Mouse (Mus musculus): ENCODE data around the gene Cdip1.
"Not testable (repeated sequence)": the region's sequence is repeated elsewhere in the genome, so short reads cannot be mapped to it uniquely, and the experiment has no call there.

Cdip1 gene

GRCm38 (mm10) chr16:4789810-4790559 lies at the start of gene Cdip1:
Gene Cdip1 (minus strand): TSS chr16:4790292.
- ATAC-seq (ENCODE audit: insufficient number of reproducible peaks, low FRiP score, low TSS enrichment): peak; percentile 96

- no peak for ATAC-seq (ENCODE audit: insufficient number of reproducible peaks, low FRiP score, low TSS enrichment)
Observed at GRCm38 (mm10) chr16:4839552-4839951, 49.5 kb upstream of the Cdip1 start.

GRCm38 (mm10) chr16:4837631-4838030 lies 47.5 kb upstream of the Cdip1 start:
- ATAC-seq (ENCODE audit: insufficient number of reproducible peaks, low FRiP score, low TSS enrichment): no peak

- no peak for ATAC-seq (ENCODE audit: insufficient number of reproducible peaks, low FRiP score, low TSS enrichment)
Observed at GRCm38 (mm10) chr16:4835191-4835590, 45.1 kb upstream of the Cdip1 start, which contains the start of gene 4930562C15Rik. Gene 4930562C15Rik (plus strand): TSS chr16:4835416.

- no peak for ATAC-seq (ENCODE audit: insufficient number of reproducible peaks, low FRiP score, low TSS enrichment)
Observed at GRCm38 (mm10) chr16:4833858-4834257, 43.8 kb upstream of the Cdip1 start.

- no peak for ATAC-seq (ENCODE audit: insufficient number of reproducible peaks, low FRiP score, low TSS enrichment)
Observed at GRCm38 (mm10) chr16:4831650-4832419, 41.7 kb upstream of the Cdip1 start.

- ATAC-seq (ENCODE audit: insufficient number of reproducible peaks, low FRiP score, low TSS enrichment): no peak
Observed at GRCm38 (mm10) chr16:4829271-4829900, 39.3 kb upstream of the Cdip1 start.

GRCm38 (mm10) chr16:4827639-4828038 lies 37.5 kb upstream of the Cdip1 start:
- no peak for ATAC-seq (ENCODE audit: insufficient number of reproducible peaks, low FRiP score, low TSS enrichment)

- not testable (repeated sequence) for ATAC-seq (ENCODE audit: insufficient number of reproducible peaks, low FRiP score, low TSS enrichment)
Observed at GRCm38 (mm10) chr16:4824466-4824865, 34.4 kb upstream of the Cdip1 start.

- ATAC-seq (ENCODE audit: insufficient number of reproducible peaks, low FRiP score, low TSS enrichment): no peak
Observed at GRCm38 (mm10) chr16:4818349-4818748, 28.3 kb upstream of the Cdip1 start.

GRCm38 (mm10) chr16:4796631-4797030 lies 6.5 kb upstream of the Cdip1 start:
- no peak for ATAC-seq (ENCODE audit: insufficient number of reproducible peaks, low FRiP score, low TSS enrichment)

GRCm38 (mm10) chr16:4791332-4791731 lies 1.2 kb upstream of the Cdip1 start:
- ATAC-seq (ENCODE audit: insufficient number of reproducible peaks, low FRiP score, low TSS enrichment): no peak

- peak; percentile 16; the same call in 1 of the 2 replicates for ATAC-seq (ENCODE audit: insufficient number of reproducible peaks, low FRiP score, low TSS enrichment)
Observed at GRCm38 (mm10) chr16:4789311-4789768, 752 bp downstream of the Cdip1 start.

- no peak for ATAC-seq (ENCODE audit: insufficient number of reproducible peaks, low FRiP score, low TSS enrichment)
Observed at GRCm38 (mm10) chr16:4788176-4788575, 1.9 kb downstream of the Cdip1 start.

- no peak for ATAC-seq (ENCODE audit: insufficient number of reproducible peaks, low FRiP score, low TSS enrichment)
Observed at GRCm38 (mm10) chr16:4785706-4786105, 4.4 kb downstream of the Cdip1 start.

- no peak for ATAC-seq (ENCODE audit: insufficient number of reproducible peaks, low FRiP score, low TSS enrichment)
Observed at GRCm38 (mm10) chr16:4782515-4782914, 7.6 kb downstream of the Cdip1 start.

GRCm38 (mm10) chr16:4781524-4782196 lies 8.4 kb downstream of the Cdip1 start:
- peak; percentile 40; the same call in 1 of the 2 replicates for ATAC-seq (ENCODE audit: insufficient number of reproducible peaks, low FRiP score, low TSS enrichment)

GRCm38 (mm10) chr16:4778940-4779339 lies 11.2 kb downstream of the Cdip1 start:
- no peak for ATAC-seq (ENCODE audit: insufficient number of reproducible peaks, low FRiP score, low TSS enrichment)

- ATAC-seq (ENCODE audit: insufficient number of reproducible peaks, low FRiP score, low TSS enrichment): 0 out of 2 replicates have a peak, but pooled peaks have one; percentile 31
Observed at GRCm38 (mm10) chr16:4777905-4778609, 12.0 kb downstream of the Cdip1 start.

Data from cerebellum, adult (tissue).